Mouse (Mus musculus): ENCODE measurements around the gene Fam210b. TPM values are rescaled to one million over a fixed set of nuclear protein-coding genes. Genes with fewer than 3 reads are reported as not detected.
A peak's percentile ranks its signal among the peaks of the same experiment; 100 is the strongest.

The Fam210b gene
- total RNA-seq, 2 experiments from 2014 or later = 7.2 to 9.1 TPM

DNA sequence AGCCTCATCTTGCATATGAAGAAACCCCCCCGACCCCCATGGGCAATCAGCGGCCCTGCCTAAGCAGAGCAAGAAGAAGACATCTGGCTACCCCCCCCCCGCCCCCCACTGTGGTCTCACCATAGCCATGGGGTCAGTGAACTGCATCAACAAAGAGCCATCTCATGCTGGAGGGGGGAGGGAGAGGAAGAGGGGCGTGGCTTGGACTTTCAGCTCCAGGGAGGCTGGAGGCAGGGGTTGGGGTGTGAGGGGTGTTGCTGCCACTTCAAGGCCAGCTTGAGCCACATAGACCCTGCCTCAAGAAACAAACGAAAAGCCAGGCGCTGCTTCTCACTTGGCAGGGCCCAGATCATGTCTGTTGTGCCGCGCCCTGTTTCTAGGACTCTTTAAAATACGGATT, 50.6 kb downstream of the Fam210b start:
- intact Hi-C loops (cut with DNase I) = no loop called here
- DNase-seq = no peak

GRCm38 (mm10) chr2:172399901-172400300, 54.5 kb downstream of the Fam210b start:
- intact Hi-C loops (cut with DNase I) = no loop called here
- DNase-seq = no peak

- peak; percentile 26 to 31 for DNase-seq
These were observed 55.9 kb downstream of the Fam210b start for GRCm38 (mm10) chr2:172401116-172401825.

DNA sequence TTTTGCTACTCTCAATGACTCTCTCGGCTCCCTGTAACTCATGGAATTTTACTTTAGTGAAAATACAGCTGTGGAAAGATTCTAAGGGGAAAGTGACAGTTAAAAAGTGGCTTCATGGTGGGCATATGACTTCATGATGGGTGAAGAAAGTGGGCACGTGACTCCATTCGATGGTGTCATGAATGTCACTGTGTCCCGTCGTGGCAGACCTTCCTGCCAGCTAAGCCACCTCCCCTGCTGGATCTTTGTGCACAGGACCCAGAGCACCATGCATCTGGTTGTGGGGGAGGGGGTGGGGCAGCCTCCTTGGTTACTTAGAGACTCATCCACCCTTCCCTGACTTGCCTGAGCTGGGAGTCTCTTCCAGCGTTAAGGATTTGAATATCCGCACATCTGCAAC, 58.9 kb downstream of the Fam210b start:
- DNase-seq = no peak
- intact Hi-C loops (cut with DNase I) = no loop called here

More at GRCm38 (mm10) chr2:172401116-172401825, 55.9 kb downstream of the Fam210b start:
- intact Hi-C loops (cut with DNase I) = no loop called here

DNA sequence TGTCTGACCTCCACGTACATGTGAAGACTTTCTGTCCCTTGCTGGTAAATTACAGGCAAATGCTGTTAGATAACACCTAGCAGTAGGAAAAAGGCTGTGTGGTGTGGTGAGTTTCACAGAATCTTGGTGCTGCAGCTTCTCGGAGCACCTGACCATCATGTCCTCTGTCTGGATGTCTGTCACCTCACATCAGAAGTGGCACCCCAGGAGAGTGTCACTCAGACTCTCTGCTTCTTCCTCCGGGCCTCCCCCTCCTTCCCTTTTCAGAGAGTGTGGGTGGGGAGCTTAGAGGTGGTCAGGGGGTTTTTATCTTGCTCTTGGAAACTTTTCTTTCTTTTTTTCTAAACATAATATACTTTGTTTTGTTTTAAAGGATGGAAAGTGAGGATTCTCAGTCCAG, 59.6 kb downstream of the Fam210b start:
- intact Hi-C loops (cut with DNase I) = no loop called here
- DNase-seq = no peak

Other genes starting within 250 kb of the Fam210b start
- not detected for gene Mc3r, start 97.1 kb upstream of the Fam210b start, total RNA-seq (2021)
- 10 to 100 TPM; 10.8 to 13.7 TPM for gene Aurka, start 25.0 kb downstream of the Fam210b start, total RNA-seq (2021)
- 10 to 100 TPM; 23.1 TPM for gene Cstf1, start 25.1 kb downstream of the Fam210b start, total RNA-seq (2021)
- under 1 TPM; 0.22 to 0.25 TPM for gene Cass4, start 48.2 kb downstream of the Fam210b start, total RNA-seq (2021)
- 10 to 100 TPM; 40.7 to 40.9 TPM for gene Rtf2, start 95.0 kb downstream of the Fam210b start, total RNA-seq (2021)
- gene Gcnt7, start 113.0 kb downstream of the Fam210b start, total RNA-seq (2021) = not detected
- gene Fam209, start 127.0 kb downstream of the Fam210b start, total RNA-seq (2021) = not detected
- gene Tfap2c, start 204.0 kb downstream of the Fam210b start, total RNA-seq (2021) = not detected